Mouse (Mus musculus) liver, embryonic 14.5 days (tissue): ENCODE measurements around the gene Hsp90aa1.

ENCODE experiments used
- CTCF ChIP-seq: IDR thresholded peaks from 2 replicates; pipeline ENCODE4 v1.5.1; 2016; ENCODE audit warnings: antibody characterized with exemption, low read depth, control low read depth
- EP300 ChIP-seq: IDR thresholded peaks from 2 replicates; pipeline ENCODE4 v1.6.1; 2016; ENCODE audit warnings: antibody characterized with exemption, low read depth

DNA sequence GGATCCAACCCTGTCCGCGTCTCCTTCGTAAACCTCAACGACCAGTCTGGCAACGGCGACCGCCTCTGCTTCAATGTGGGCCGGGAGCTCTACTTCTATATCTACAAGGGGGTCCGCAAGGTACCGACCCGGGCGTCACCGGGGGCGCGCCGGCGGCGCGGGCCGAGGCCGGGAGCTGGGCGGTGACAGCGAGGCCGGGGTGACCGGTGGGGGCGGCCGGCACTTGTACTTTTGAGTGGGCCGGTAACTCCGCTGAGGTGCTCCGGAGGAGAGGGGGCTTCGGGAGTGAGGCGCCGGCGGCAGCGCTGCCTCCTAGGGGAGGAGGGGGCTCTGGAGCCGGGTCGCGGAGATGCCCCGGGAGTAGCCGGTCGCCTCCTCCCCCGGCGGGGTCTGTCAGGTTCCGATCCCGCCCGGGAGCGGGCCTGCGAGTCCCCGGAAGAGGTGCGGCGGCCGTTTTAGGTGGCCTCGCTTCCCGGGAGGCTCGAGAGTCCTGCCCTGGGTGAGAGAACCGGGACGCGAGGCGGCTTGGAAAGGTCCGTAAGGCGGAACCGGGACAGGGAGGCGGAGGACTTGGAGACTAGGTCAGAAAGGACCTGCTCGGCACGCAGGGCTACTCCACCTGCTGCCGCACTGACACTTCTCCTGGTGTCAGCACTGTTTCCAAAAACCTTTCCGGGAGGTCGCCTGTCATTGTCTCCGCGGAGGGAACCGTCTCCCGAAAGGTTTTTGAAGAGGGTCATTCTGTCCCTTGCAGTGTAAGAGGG is 35.8 kb upstream of the Hsp90aa1 start:
- no peak for TF ChIP-seq EP300
- TF ChIP-seq CTCF, result peak; percentile 17; the same call in 1 of the 2 replicates
